Mouse (Mus musculus) limb, embryonic 14.5 days (tissue): ENCODE results near the gene Fam102b. TPM values are rescaled to one million over a fixed set of nuclear protein-coding genes. Genes with fewer than 3 reads are reported as not detected.

Source experiments
- ATAC-seq: fragments of 200-750 bp; cut with Nextera tagmentation; 2 replicates; pipeline ENCODE4 v1.8.0; 2017; ENCODE audit warnings: low read depth, moderate number of reproducible peaks, moderate TSS enrichment; ENCODE audit not compliant: low FRiP score
- DNase-seq: peaks from one replicate; pipeline ENCODE4 v3.0.0-alpha.2; 2015; ENCODE audit warnings: low spot score
- H3K27ac ChIP-seq: fragments of 300-500 bp; sonication (generic); replicated peaks from 2 replicates; pipeline ENCODE4 v1.5.1; 2014; ENCODE audit warnings: low read depth, mild to moderate bottlenecking, low read length, moderate library complexity, mixed read lengths
- H3K27me3 ChIP-seq: fragments of 300-500 bp; sonication (generic); 2 replicates; pipeline ENCODE4 v1.6.1; 2014; ENCODE audit warnings: low read length, mixed read lengths; ENCODE audit not compliant: control insufficient read depth, insufficient read depth
- H3K36me3 ChIP-seq: fragments of 300-500 bp; sonication (generic); 2 replicates; pipeline ENCODE4 v1.6.1; 2014; ENCODE audit warnings: mild to moderate bottlenecking, low read length, moderate library complexity, mixed read lengths; ENCODE audit not compliant: control insufficient read depth, insufficient read depth
- H3K4me1 ChIP-seq: fragments of 300-500 bp; sonication (generic); 2 replicates; pipeline ENCODE4 v1.6.1; 2014; ENCODE audit warnings: antibody characterized with exemption, low read length, mixed read lengths; ENCODE audit not compliant: control insufficient read depth, insufficient read depth
- H3K4me2 ChIP-seq: fragments of 300-500 bp; sonication (generic); replicated peaks from 2 replicates; pipeline ENCODE4 v1.6.1; 2014; ENCODE audit warnings: low read depth, mild to moderate bottlenecking, low read length, moderate library complexity; ENCODE audit not compliant: severe bottlenecking
- H3K4me3 ChIP-seq: fragments of 300-500 bp; sonication (generic); replicated peaks from 2 replicates; pipeline ENCODE4 v1.5.1; 2014; ENCODE audit warnings: low read length
- H3K9ac ChIP-seq: fragments of 300-500 bp; sonication (generic); 2 replicates; pipeline ENCODE4 v1.6.1; 2014; ENCODE audit warnings: mild to moderate bottlenecking, low read depth, low read length, moderate library complexity; ENCODE audit not compliant: severe bottlenecking
- H3K9me3 ChIP-seq: fragments of 300-500 bp; sonication (generic); 2 replicates; pipeline ENCODE4 v1.6.1; 2016; ENCODE audit warnings: low read length; ENCODE audit not compliant: control insufficient read depth
- POLR2A ChIP-seq: fragments of 200-500 bp; IDR thresholded peaks from 2 replicates; pipeline ENCODE4 v1.8.0; 2012; ENCODE audit warnings: inconsistent platforms, mild to moderate bottlenecking, moderate library complexity, borderline replicate concordance; ENCODE audit not compliant: insufficient read depth, insufficient read length; ENCODE audit errors: extremely low read depth
- WGBS: fragments of 180-500 bp; shearing (Covaris S2); extraction: QIAGEN DNeasy Blood & Tissue Kit; methylation state at CpG from one replicate; pipeline ENCODE4 v1.1.7; 2014; 5-methylcytosine and 5-hydroxymethylcytosine counted together
- polyA plus RNA-seq, 2 experiments: library from polyadenylated mRNA; depleted of rRNA in 1 of 2; stranded (reverse) in 1 of 2; unstranded in 1 of 2; fragments of >200 nt; fragmentation: Nextera tagmentation in 1 of 2; extraction: Ambion mirVana in 1 of 2; gene quantifications; 2 replicates each; pipeline versions ENCODE4 v1.2.1 to v1.2.3; 2012 to 2014

Gene Fam102b
- polyA plus RNA-seq, 2 experiments, result 15.4 to 16.9 TPM

DNA sequence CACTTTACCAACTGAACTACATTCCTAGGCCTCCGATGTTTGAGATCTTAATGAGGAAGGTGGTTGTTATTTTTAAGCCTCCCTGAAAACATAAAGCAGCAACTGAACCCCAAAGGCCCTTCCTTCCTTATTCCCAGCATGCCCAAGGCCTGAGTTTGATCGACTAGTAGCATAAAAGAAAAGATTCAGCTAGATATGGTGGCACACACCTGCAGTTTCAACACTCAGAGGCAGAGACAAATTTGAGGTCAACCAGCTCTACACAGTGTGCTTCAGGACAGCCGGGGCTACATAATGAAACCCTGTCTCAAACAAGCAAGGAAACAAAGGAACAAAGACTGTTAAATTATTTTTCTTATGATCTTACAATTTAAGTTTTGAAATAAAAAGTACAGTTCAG, 63.6 kb downstream of the Fam102b start:
- peaks cover 5% of the 10 kb centered on the region; the same call in 1 of the 2 replicates for H3K4me1 ChIP-seq
- no peak overlapping the region for H3K27ac ChIP-seq
- no peaks in the 10 kb centered on the region for H3K27me3 ChIP-seq
- DNase-seq (no peak), ATAC-seq (no peak)
- WGBS, result 68% methylated on average over 3 of the region's 3 CpGs
- H3K4me3 ChIP-seq, result no peak overlapping the region
- H3K9ac ChIP-seq, result no peak overlapping the region
- H3K4me2 ChIP-seq, result no peak overlapping the region
- no peak for TF ChIP-seq POLR2A
- no peaks in the 10 kb centered on the region for H3K9me3 ChIP-seq
- no peaks in the 10 kb centered on the region for H3K36me3 ChIP-seq

DNA sequence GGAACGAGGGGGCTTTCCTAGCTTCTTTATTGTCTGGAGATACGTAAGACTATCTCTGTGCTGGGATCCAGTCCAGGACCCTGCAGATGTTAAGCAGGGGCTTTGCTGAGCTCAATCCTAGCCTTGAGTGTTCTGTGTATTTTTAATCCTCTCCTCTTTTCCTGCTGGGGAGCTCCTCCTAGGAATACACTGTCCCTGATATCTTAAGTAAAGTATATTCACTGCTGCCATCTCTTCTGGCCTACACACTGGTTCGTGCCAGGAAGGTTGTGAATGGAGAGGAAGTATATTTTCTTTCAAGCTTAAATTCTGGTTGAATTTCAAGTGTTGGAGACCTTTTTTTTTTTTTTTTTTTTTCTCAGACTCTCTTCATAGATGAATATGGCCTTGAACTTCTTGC, 64.1 kb downstream of the Fam102b start:
- WGBS, result 73% methylated on average over 3 of the region's 3 CpGs
- ATAC-seq (no peak), DNase-seq (no peak)
- H3K27ac ChIP-seq, result no peak overlapping the region
- H3K4me2 ChIP-seq, result no peak overlapping the region
- H3K36me3 ChIP-seq, result no peaks in the 10 kb centered on the region
- no peak overlapping the region for H3K9ac ChIP-seq
- no peaks in the 10 kb centered on the region for H3K9me3 ChIP-seq
- no peaks in the 10 kb centered on the region for H3K27me3 ChIP-seq
- no peak overlapping the region for H3K4me3 ChIP-seq
- peaks cover 5% of the 10 kb centered on the region; the same call in 1 of the 2 replicates for H3K4me1 ChIP-seq
- no peak for TF ChIP-seq POLR2A

DNA sequence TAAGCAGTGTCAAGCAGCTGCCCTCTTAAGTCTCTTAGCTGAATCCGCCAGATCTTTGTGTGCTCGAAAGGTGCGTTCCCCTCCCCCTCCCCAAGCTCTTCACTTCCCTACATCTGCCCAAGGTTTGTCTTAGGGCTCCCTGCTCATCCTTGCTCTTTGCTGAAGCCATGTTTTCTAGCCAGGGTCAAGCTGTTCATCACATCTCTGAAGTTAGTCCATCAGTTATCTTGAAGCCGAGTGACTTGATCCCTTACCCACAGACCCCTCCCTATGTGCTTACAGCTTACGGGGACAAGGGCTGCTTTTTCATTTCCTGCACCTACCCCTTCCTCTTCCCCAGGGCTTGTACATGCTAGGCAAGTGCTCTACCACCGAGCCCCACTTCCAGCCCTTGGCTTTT, 65.8 kb downstream of the Fam102b start:
- no peaks in the 10 kb centered on the region for H3K27me3 ChIP-seq
- H3K9ac ChIP-seq, result no peak overlapping the region
- no peak overlapping the region for H3K4me2 ChIP-seq
- H3K36me3 ChIP-seq, result no peaks in the 10 kb centered on the region
- DNase-seq (no peak), ATAC-seq (no peak)
- whole genome bisulfite sequencing, result 65% methylated on average over 6 of the region's 6 CpGs
- no peaks in the 10 kb centered on the region for H3K9me3 ChIP-seq
- H3K27ac ChIP-seq, result no peak overlapping the region
- no peak overlapping the region for H3K4me3 ChIP-seq
- TF ChIP-seq POLR2A, result no peak
- H3K4me1 ChIP-seq, result peaks cover 5% of the 10 kb centered on the region; the same call in 1 of the 2 replicates

DNA sequence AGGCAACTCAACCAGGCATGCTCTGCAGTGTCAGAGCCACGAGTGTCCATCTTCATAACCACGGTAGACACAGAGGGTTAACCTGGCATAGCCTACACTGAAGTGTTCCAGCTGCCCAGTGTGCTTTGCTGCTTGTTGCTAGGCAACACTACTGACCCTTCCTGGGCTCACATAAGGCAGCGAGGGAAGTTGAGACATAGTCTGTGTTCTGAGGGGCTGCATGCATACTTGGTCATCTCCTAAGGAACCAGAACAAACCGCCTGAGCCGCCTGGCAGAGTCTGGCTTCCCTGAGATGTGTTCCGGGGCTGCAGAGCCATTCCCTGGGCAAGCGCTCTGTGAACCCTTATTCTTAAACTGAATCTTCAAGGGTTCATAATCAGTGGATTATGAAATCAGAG, 66.2 kb downstream of the Fam102b start:
- H3K36me3 ChIP-seq, result no peaks in the 10 kb centered on the region
- H3K4me2 ChIP-seq, result no peak overlapping the region
- 66% methylated on average over 7 of the region's 7 CpGs for WGBS
- TF ChIP-seq POLR2A, result no peak
- DNase-seq (no peak), ATAC-seq (no peak)
- no peak overlapping the region for H3K27ac ChIP-seq
- H3K9me3 ChIP-seq, result no peaks in the 10 kb centered on the region
- H3K4me1 ChIP-seq, result peaks cover 5% of the 10 kb centered on the region; the same call in 1 of the 2 replicates
- H3K27me3 ChIP-seq, result no peaks in the 10 kb centered on the region
- no peak overlapping the region for H3K4me3 ChIP-seq
- no peak overlapping the region for H3K9ac ChIP-seq

DNA sequence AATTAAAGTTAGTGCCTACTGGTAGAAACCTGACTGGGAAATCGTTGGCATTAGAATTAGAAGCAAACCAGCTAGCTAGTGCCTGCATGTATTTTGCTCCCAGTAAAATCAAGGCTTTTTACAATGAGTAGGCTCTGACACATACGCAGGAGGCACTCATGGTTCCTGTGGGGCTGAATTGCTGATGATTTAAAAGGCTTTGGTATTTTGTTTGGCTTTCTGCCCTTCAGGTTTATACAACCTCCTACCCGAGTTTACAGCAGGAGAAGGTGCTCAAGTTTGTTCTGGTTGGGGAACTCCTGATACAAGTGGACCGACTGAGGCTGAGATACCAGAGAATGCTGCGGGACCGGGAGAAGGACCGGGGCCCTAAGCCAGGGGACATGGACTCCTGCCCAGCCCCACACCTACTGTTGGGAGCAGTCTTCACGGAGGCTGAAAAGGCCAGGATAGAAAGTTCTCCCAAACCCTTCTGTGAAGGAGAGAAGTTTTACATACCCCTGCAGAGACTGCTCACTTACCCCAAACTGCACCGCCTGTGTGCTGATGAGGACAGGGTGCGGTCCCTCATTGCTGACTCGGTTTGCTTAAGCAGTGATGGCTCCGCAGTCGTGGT, 67.6 kb downstream of the Fam102b start:
- no peak overlapping the region for H3K4me3 ChIP-seq
- no peaks in the 10 kb centered on the region for H3K36me3 ChIP-seq
- peaks cover 5% of the 10 kb centered on the region; the same call in 1 of the 2 replicates for H3K4me1 ChIP-seq
- H3K9me3 ChIP-seq, result no peaks in the 10 kb centered on the region
- ATAC-seq (no peak), DNase-seq (no peak)
- no peaks in the 10 kb centered on the region for H3K27me3 ChIP-seq
- no peak overlapping the region for H3K4me2 ChIP-seq
- no peak overlapping the region for H3K27ac ChIP-seq
- H3K9ac ChIP-seq, result no peak overlapping the region
- TF ChIP-seq POLR2A, result no peak
- 62% methylated on average over 13 of the region's 13 CpGs for WGBS
